Mouse (Mus musculus): ENCODE data around the gene Shisa2. TPM values are rescaled to one million over a fixed set of nuclear protein-coding genes. Genes with fewer than 3 reads are reported as not detected.
A peak's percentile ranks its signal among the peaks of the same experiment; 100 is the strongest.

The Shisa2 gene
- polyA plus RNA-seq, 1 experiment from 2014 or later: 5.2 TPM

DNA sequence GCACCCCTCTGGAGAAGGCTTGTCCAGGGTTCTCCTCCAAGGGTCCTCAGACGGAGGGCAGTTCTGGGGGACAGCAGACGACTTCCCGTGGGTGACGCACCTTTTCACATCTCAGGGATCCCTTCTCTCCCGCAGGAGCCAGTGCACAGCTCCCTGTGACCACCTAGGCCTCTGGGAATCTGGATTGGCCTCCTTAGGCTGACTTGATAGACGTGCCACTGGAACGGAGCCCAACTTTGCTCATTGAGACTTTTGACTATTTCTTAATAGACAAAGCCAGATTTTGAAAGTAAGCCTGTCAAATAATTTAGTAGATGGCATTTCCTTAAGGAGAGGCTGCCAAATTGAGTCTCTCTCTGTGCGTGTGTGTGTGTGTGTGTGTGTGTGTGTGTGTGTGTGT, 1.6 kb downstream of the Shisa2 start:
- Histone ChIP-seq H3K9me3 (ENCODE audit: control insufficient read depth, low read length) (no peaks in the 10 kb centered on the region), H3K4me2 (peak overlapping the region; percentile 76), H3K36me3 (ENCODE audit: control insufficient read depth, insufficient read depth, low read length) (no peaks in the 10 kb centered on the region), H3K4me3 (ENCODE audit: low read depth, low read length) (peak overlapping the region; percentile 59), H3K4me1 (replicated peaks; ENCODE audit: control insufficient read depth, insufficient read depth, low read length) (0 out of 2 replicates have a peak, but pooled peaks cover 3% of the 10 kb centered on the region), H3K27me3 (replicated peaks; ENCODE audit: control insufficient read depth, insufficient read depth, low read length) (peaks cover 33% of the 10 kb centered on the region), H3K9ac (ENCODE audit: low read depth, low read length) (no peak overlapping the region), H3K27ac (ENCODE audit: low read depth, low read length) (no peak overlapping the region)
- WGBS: 43% methylated on average over 8 of the region's 8 CpGs
- no peak for ATAC-seq (replicated peaks; ENCODE audit: low FRiP score)
- DNase-seq (ENCODE audit: low spot score): no peak

DNA sequence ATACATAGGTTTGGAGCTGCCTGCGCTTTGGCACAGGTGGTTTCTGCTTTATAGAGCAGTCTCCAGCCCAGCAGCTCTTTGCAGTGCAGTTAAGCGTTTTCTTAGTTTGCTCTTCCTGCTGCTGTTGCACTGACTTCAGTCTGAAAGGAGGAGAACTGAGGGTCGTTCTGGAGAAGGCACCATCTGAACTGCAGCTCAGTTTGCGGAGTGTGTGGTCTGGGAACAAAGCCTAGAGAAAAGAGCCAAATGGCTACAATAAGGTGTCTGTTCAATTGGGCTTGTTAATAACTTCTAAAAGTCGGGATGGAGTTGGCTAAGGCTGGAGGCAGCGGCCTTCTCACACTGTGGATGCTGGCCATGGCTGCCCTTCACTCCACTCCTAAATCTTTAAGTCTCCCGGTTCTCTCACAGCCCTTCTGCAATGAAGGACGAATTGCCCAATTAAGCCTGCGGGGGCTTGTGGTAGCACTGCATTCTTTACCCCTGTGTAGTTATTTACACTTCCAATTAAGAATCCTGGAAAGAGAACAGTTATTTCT, 2.1 kb downstream of the Shisa2 start:
- H3K4me2 ChIP-seq: peak overlapping the region; percentile 76
- 44% methylated on average over 9 of the region's 9 CpGs for WGBS
- H3K9ac ChIP-seq (ENCODE audit: low read depth, low read length): no peak overlapping the region
- ATAC-seq (replicated peaks; ENCODE audit: low FRiP score): no peak
- H3K27ac ChIP-seq (ENCODE audit: low read depth, low read length): no peak overlapping the region
- H3K4me3 ChIP-seq (ENCODE audit: low read depth, low read length): peak overlapping the region; percentile 21
- no peaks in the 10 kb centered on the region for H3K36me3 ChIP-seq (ENCODE audit: control insufficient read depth, insufficient read depth, low read length)
- no peaks in the 10 kb centered on the region for H3K9me3 ChIP-seq (ENCODE audit: control insufficient read depth, low read length)
- H3K4me1 ChIP-seq (replicated peaks; ENCODE audit: control insufficient read depth, insufficient read depth, low read length): 0 out of 2 replicates have a peak, but pooled peaks cover 3% of the 10 kb centered on the region
- H3K27me3 ChIP-seq (replicated peaks; ENCODE audit: control insufficient read depth, insufficient read depth, low read length): peaks cover 33% of the 10 kb centered on the region
- DNase-seq (ENCODE audit: low spot score): no peak

GRCm38 (mm10) chr14:59627823-59628222, 2.7 kb downstream of the Shisa2 start:
- no peak overlapping the region for H3K27ac ChIP-seq (ENCODE audit: low read depth, low read length)
- H3K4me2 ChIP-seq: no peak overlapping the region

DNA sequence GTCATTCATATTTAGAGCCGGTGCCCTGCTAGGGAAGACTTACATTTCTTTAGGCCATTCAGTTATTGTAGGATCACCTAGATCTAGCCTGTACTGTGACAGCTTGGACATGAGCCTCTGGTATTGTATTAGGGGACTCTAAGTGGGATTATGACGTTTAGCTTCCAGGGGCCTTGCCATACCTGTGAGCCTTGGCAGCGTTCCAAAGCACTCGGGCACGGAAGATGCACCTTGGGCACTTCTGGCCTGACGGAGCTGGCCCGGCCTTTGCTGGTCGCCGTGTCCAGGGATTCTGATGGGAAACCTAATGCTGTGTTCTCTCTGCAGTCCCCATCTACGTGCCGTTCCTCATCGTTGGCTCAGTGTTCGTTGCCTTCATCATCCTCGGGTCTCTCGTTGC, 4.2 kb downstream of the Shisa2 start:
- DNase-seq (ENCODE audit: low spot score): no peak
- no peak overlapping the region for H3K4me2 ChIP-seq

More at GRCm38 (mm10) chr14:59627823-59628222, 2.7 kb downstream of the Shisa2 start:
- ATAC-seq (replicated peaks; ENCODE audit: low FRiP score) (no peak), DNase-seq (ENCODE audit: low spot score) (no peak)
- Histone ChIP-seq H3K36me3 (ENCODE audit: control insufficient read depth, insufficient read depth, low read length) (no peaks in the 10 kb centered on the region), H3K27me3 (replicated peaks; ENCODE audit: control insufficient read depth, insufficient read depth, low read length) (peaks cover 33% of the 10 kb centered on the region), H3K9me3 (ENCODE audit: control insufficient read depth, low read length) (no peaks in the 10 kb centered on the region), H3K4me3 (ENCODE audit: low read depth, low read length) (0 out of 2 replicates have a peak overlapping the region, but pooled peaks have one; percentile 3), H3K4me1 (replicated peaks; ENCODE audit: control insufficient read depth, insufficient read depth, low read length) (0 out of 2 replicates have a peak, but pooled peaks cover 3% of the 10 kb centered on the region), H3K9ac (ENCODE audit: low read depth, low read length) (no peak overlapping the region)
- whole genome bisulfite sequencing: 59% methylated on average over 7 of the region's 7 CpGs

DNA sequence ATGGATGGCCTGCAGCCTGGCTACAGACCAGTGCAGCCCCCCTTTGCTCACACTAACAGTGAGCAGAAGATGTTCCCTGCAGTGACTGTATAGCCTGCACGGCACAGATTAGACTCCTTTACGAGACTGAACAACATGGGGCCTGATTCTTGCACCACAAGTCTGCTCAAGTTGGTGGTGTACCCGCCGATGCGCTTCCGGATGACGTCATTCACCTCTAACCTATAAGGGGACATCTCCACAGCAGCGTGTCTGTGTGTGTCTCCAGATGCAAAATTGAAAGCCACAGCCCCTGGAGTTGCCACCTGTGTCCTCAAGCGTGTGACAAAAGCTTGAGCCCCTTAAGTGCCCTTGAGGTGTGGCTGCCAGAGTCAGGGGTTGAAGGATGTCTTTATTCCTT, 5.0 kb downstream of the Shisa2 start:
- no peaks in the 10 kb centered on the region for H3K36me3 ChIP-seq (ENCODE audit: control insufficient read depth, insufficient read depth, low read length)
- no peaks in the 10 kb centered on the region for H3K9me3 ChIP-seq (ENCODE audit: control insufficient read depth, low read length)
- H3K9ac ChIP-seq (ENCODE audit: low read depth, low read length): no peak overlapping the region
- no peak overlapping the region for H3K27ac ChIP-seq (ENCODE audit: low read depth, low read length)
- H3K4me1 ChIP-seq (replicated peaks; ENCODE audit: control insufficient read depth, insufficient read depth, low read length): 0 out of 2 replicates have a peak, but pooled peaks cover 3% of the 10 kb centered on the region
- 79% methylated on average over 9 of the region's 9 CpGs for WGBS
- H3K4me2 ChIP-seq: no peak overlapping the region
- ATAC-seq (replicated peaks; ENCODE audit: low FRiP score) (no peak), DNase-seq (ENCODE audit: low spot score) (no peak)
- peaks cover 24% of the 10 kb centered on the region for H3K27me3 ChIP-seq (replicated peaks; ENCODE audit: control insufficient read depth, insufficient read depth, low read length)
- H3K4me3 ChIP-seq (ENCODE audit: low read depth, low read length): no peak overlapping the region

More for the DNA sequence above, 4.2 kb downstream of the Shisa2 start:
- no peak for ATAC-seq (replicated peaks; ENCODE audit: low FRiP score)
- no peak overlapping the region for H3K4me3 ChIP-seq (ENCODE audit: low read depth, low read length)
- H3K9ac ChIP-seq (ENCODE audit: low read depth, low read length): no peak overlapping the region
- H3K27ac ChIP-seq (ENCODE audit: low read depth, low read length): no peak overlapping the region
- 87% methylated on average over 15 of the region's 15 CpGs for WGBS
- no peaks in the 10 kb centered on the region for H3K9me3 ChIP-seq (ENCODE audit: control insufficient read depth, low read length)
- H3K4me1 ChIP-seq (replicated peaks; ENCODE audit: control insufficient read depth, insufficient read depth, low read length): 0 out of 2 replicates have a peak, but pooled peaks cover 3% of the 10 kb centered on the region
- no peaks in the 10 kb centered on the region for H3K36me3 ChIP-seq (ENCODE audit: control insufficient read depth, insufficient read depth, low read length)
- peaks cover 32% of the 10 kb centered on the region for H3K27me3 ChIP-seq (replicated peaks; ENCODE audit: control insufficient read depth, insufficient read depth, low read length)

DNA sequence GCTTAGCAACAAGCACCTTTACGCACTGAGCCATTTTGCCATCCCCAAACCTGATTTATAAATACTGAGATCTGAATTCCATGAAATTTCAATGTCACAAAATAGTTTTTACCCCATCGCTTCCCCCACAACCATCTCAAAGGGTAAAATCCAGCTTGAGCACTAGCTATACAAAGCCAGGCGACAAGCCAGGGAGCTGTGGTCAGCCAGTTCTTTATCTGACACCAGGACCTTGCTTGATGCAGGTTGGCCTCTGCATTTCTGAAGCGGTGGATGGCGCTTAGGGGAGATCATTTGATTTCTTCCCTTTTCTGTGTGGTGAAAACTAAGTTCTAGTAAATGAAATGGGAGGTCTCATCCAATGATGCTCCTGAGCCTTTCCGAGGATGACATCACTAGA, 7.0 kb downstream of the Shisa2 start:
- H3K4me2 ChIP-seq: no peak overlapping the region
- 81% methylated on average over 6 of the region's 6 CpGs for WGBS
- peaks cover 5% of the 10 kb centered on the region for H3K27me3 ChIP-seq (replicated peaks; ENCODE audit: control insufficient read depth, insufficient read depth, low read length)
- no peaks in the 10 kb centered on the region for H3K9me3 ChIP-seq (ENCODE audit: control insufficient read depth, low read length)
- no peaks in the 10 kb centered on the region for H3K36me3 ChIP-seq (ENCODE audit: control insufficient read depth, insufficient read depth, low read length)
- no peak for DNase-seq (ENCODE audit: low spot score)
- no peak overlapping the region for H3K4me3 ChIP-seq (ENCODE audit: low read depth, low read length)
- H3K27ac ChIP-seq (ENCODE audit: low read depth, low read length): no peak overlapping the region
- no peak overlapping the region for H3K9ac ChIP-seq (ENCODE audit: low read depth, low read length)
- no peaks in the 10 kb centered on the region for H3K4me1 ChIP-seq (replicated peaks; ENCODE audit: control insufficient read depth, insufficient read depth, low read length)
- no peak for ATAC-seq (replicated peaks; ENCODE audit: low FRiP score)

- H3K27ac ChIP-seq (ENCODE audit: low read depth, low read length): no peak overlapping the region
- no peaks in the 10 kb centered on the region for H3K36me3 ChIP-seq (ENCODE audit: control insufficient read depth, insufficient read depth, low read length)
- no peaks in the 10 kb centered on the region for H3K27me3 ChIP-seq (replicated peaks; ENCODE audit: control insufficient read depth, insufficient read depth, low read length)
- H3K4me3 ChIP-seq (ENCODE audit: low read depth, low read length): no peak overlapping the region
- H3K9me3 ChIP-seq (ENCODE audit: control insufficient read depth, low read length): no peaks in the 10 kb centered on the region
- DNase-seq (ENCODE audit: low spot score) (no peak), ATAC-seq (replicated peaks; ENCODE audit: low FRiP score) (no peak)
- no peaks in the 10 kb centered on the region for H3K4me1 ChIP-seq (replicated peaks; ENCODE audit: control insufficient read depth, insufficient read depth, low read length)
- no peak overlapping the region for H3K4me2 ChIP-seq
- no peak overlapping the region for H3K9ac ChIP-seq (ENCODE audit: low read depth, low read length)
- WGBS: 80% methylated on average over 5 of the region's 5 CpGs
Measured at GRCm38 (mm10) chr14:59633295-59633898, 8.3 kb downstream of the Shisa2 start.

DNA sequence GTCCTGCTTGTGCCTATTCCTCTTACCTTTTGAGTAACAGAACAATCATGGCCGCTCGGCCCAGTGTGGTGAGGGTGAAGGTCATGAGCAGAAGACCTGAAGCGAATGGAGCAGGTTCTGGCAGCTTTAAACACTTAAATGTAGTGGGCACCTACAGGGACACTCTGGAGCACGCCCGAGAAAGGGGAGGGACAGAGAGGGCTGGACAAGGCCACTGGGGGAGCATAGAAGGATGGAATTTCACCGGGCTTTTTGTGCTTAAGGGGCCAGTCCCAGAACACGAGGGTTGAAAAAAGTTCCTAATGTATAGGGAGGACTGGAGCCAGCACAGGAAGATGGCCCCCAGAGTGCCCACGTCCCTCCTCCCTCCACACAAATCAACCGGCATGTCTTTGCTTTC, 8.9 kb downstream of the Shisa2 start:
- Histone ChIP-seq H3K4me2 (no peak overlapping the region), H3K9me3 (ENCODE audit: control insufficient read depth, low read length) (no peaks in the 10 kb centered on the region), H3K27ac (ENCODE audit: low read depth, low read length) (no peak overlapping the region), H3K4me3 (ENCODE audit: low read depth, low read length) (no peak overlapping the region), H3K4me1 (replicated peaks; ENCODE audit: control insufficient read depth, insufficient read depth, low read length) (no peaks in the 10 kb centered on the region), H3K36me3 (ENCODE audit: control insufficient read depth, insufficient read depth, low read length) (no peaks in the 10 kb centered on the region), H3K9ac (ENCODE audit: low read depth, low read length) (no peak overlapping the region), H3K27me3 (replicated peaks; ENCODE audit: control insufficient read depth, insufficient read depth, low read length) (no peaks in the 10 kb centered on the region)
- WGBS: 83% methylated on average over 9 of the region's 9 CpGs
- no peak for DNase-seq (ENCODE audit: low spot score)
- no peak for ATAC-seq (replicated peaks; ENCODE audit: low FRiP score)
